Mouse (Mus musculus) gastrocnemius, postnatal 36 days (tissue): ENCODE measurements at regions not wholly inside any gene's neighbourhood (a gene's known extent, or its start where the extent isn't known, plus 50 kb on each side); places are given as distances from the start of the nearest gene placed in this dataset.

Experiments
- DNase-seq, 2 experiments: peaks; one replicate each; pipeline ENCODE4 v3.0.0; 2022
- intact Hi-C: fragments of 180-260 bp; cut with DNase I; formaldehyde crosslinking; loops from one replicate; pipeline ENCODE4 v1.15.1; 2025

DNA sequence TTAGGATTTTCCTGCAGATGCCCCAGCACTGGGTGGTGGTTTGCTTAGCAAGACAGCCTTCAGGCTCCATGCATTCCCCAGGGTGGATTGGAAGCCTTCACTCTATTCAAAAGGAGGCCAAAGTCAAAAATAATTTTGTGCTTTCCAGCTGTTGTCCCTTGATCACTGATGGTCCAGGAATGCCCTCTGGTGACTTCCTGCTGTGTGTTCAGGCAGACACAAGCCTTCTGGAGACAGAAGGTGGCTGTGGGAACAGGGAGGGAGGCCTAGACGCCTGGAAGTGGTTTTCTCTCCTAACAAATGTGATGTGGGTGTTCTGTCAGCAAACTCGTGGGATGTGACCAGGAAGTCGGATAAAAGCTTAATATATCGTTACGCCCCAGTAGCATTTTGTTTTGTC, 81.3 kb downstream of the Atp6ap1l start:
- intact Hi-C loops = no loop called here

DNA sequence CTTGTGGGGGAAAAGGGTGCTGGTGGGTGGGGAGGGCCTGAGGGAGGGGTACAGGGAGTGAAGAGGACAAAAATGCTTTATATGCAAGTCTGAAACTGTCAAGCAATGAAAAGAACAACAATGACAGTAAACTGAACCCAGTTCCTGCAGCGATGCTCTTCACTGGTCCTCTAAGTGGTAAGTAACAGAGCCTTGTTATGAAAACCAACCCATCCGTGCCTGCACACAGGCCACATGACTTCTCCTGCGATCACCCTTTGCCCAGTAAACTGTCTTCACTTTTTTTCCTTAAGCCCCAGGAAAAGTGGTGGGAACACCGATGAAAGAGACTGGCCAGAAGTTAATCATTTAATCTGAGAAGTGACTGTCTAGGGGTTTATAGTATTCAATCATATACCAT, 83.3 kb downstream of the Atp6ap1l start:
- DNase-seq = no peak
- intact Hi-C loops = no loop called here

More for the DNA sequence above, 81.3 kb downstream of the Atp6ap1l start:
- DNase-seq = no peak

DNA sequence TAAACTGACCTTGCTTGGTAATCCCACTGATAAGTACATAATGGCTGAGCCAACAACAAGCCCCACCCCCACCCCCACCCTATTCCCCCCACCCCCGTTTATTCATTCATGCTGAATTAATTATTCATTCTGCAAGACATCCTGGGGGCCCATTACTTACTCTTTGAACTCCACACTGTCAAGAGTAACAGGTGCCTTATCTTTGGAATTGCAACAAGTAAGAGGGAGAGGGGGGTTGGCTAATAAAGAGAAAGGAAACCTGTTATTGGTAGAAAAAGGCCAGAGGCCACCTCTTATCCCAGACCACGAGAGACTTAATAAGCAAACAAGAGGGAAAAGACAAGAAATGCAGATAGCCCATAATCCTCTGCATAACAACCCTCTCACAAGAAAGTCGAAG, 84.7 kb downstream of the Atp6ap1l start:
- DNase-seq = no peak
- intact Hi-C loops = no loop called here

DNA sequence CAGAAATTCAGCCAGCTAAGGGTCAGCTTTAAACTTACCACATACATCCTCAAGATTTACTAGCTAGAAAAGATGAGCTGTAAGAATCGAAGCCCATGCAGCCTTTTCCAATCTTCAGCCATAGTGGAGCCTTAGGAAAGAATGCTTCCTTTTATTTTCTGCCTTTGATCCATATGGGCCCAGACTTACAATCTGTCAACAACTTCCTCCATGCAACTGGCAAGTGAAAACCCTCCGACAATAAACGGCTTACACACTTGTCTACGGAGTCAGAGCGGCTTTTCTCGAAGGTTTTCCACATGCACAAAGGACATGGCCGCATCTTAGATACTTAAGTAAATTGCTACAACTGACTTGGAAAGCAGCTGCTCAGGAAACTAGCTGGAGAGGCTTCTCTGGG, 85.2 kb downstream of the Atp6ap1l start:
- intact Hi-C loops = no loop called here
- no peak for DNase-seq

DNA sequence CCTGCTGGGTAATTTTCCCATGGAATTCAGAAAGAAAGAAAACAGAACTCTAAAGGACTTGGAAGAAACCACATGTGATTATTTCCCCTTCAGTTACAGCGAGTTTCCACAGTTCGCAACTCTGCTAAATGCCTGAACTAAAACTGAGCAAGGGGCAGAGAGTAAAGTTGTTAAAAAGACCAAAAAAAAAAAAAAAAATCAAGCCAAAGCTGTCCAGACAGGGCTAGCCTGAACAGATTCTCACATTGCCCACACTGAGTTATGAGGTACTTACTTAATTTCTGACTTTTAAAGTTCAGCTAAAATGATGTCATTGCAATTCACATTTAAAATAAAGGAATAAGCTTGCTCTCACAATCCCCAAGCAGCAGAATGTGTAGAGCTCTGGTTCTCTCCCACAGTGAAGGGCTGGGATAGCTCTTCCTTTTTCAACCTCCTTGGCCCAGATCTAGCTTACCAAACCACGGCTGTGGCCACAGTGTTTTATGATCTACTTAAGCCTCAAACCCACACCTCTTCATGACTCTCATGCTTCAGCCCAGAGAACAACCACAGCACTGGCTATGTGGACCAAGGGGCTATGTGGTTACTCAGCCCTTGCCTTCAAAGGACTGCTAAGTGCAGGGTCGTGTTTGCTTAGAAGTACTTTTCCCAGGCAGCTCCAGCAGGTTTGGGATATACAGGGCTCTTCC, 90.8 kb downstream of the Atp6ap1l start:
- intact Hi-C loops = no loop called here
- DNase-seq = no peak

DNA sequence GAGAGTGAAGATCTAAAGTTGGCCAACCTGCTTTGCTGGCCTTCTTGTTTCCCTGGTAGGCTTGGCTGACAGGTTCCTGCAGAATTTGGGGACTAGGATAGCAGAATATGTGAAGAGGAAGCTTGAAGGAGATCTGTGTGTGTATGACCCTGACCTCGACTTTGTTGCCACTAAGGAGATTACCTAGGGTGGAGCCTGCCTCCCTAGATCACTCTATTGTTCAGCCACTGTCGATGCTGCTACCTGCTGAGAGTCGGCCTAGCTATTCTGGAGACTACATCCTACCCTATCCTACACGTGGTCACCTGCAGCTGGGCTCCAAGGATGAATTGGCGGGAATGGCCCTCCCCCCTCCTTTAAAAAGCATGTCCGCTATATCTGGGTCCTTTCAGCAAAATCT, 95.1 kb downstream of the Atp6ap1l start:
- no peak for DNase-seq
- intact Hi-C loops = no loop called here

DNA sequence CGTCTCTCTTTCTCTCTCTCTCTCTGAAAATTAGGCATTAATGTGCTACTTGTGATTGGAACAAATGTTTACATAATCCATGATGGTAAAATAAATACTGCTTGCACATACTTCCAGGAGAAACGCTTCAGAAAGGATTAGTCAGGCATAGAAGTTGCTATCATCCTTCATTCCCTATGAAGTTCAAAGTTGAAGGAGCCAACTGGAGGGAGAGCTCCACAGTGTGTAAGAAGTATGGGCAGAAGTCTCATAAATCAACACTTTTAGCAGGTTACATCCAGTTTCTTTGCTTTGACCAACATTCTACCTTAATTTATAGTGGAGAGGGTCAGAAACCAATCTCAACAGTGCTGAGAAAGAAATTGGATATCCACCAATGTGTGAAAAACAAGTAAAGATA, 105.5 kb downstream of the Atp6ap1l start:
- no peak for DNase-seq
- intact Hi-C loops = no loop called here

DNA sequence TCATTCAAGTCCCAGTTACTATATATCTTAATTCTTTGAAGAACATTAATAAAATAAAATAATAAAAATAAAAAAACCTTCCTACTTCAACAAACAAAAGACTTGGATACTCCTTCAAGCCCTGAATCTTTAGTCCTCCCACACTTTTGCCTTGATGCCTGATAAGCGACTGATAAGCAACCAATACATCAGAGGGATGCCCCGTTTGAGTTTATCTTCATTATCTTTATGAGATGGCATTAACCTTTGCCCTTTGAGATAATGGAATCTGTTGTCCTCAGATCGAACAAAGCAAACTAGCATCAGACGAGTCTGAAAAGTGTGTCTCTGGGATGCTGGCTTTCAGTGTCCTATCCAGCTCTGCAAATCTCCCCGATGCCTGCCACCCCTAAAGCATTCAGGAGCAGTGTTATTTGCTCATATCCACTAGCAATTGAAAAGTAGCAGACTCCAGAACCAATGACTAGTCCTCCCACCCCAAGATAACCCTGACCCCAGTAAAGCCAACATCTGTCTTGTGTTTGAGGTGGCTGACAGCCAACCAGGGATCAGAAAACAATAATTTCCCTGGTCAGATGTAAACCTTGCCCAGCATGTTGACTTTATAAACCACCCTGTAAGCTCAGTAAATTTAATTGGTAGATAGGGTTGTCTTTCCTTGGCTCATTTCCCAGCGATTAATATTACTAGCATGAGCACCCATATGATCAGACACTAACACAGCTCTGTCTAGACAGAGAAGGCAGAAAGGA, 106.2 kb downstream of the Atp6ap1l start:
- DNase-seq = no peak
- intact Hi-C loops = no loop called here

DNA sequence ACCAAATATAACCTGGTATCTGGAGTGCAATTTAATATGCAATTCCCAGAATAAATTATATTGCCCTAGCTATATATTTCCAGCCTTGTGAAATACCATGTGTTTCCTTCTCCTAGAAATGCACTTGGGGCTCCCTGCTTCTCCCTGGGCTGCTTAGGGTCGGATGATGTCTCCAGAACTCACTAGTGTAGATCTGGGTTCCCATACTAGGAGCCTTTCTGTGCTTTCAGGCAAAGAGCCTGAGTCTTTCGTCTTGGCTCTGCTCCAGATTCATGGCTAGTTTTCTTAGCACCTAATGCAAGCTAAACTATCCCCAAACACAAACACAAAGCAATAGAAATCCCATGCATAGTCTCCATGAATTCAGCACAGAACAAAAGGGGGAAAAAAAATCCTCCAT, 106.8 kb downstream of the Atp6ap1l start:
- no peak for DNase-seq

DNA sequence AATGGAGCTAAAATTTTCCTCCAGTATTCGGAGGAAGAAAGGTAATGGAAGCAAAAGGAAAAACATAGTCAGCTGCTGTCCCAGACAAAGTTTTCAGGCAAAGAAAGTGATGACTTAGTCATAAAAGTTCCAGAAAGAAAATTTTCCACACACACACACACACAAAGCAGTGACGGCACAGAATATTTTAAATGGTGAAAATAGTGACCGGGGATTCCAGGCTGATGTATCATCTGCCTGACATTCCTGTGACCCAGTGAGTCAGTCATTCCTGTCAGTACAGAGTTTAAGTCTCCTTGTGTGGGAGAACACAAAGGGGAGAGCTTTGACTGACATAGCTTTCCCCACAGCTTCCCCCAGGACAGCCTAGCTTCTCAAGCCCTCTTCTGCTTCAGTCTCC, 107.9 kb downstream of the Atp6ap1l start:
- intact Hi-C loops = no loop called here
- no peak for DNase-seq

More for the DNA sequence above, 106.8 kb downstream of the Atp6ap1l start:
- intact Hi-C loops = no loop called here

DNA sequence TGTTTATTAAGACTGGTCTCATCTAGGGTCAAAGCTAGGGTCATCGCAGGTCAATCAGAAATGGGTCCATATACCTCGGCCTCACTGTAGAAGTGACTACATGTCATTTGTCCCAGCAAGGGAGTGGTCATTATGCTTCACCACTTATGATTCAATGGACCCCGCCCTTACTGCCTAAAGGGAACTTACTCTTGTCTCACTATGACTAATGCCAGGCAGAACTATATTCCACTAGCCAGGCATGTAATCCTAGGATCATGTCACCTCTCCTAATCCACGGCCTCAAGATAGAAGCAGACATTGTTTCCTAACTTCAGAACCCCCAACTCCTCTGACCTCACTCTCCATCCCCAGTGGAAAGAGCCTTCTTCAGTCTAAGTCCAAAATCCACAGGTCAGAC, 108.3 kb downstream of the Atp6ap1l start:
- DNase-seq = no peak
- intact Hi-C loops = no loop called here

DNA sequence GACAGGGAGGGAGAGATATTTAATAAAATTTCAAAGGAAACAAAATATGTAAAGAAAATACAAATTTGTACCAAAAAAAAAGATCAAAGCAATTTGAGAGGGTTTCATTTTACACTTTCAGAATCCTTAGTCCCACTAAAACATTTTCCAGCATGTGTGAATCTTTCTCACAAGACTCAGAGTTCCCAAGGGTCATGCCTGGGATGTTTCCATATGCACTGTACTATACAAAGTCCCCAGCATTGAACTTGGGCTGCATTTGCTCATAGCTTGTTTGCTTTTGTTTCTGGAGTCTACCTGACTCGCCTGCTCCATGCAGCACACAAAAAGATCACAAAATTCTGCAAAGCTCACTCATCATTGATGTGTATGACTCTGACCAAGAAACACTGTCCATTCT, 122.7 kb downstream of the Atp6ap1l start:
- intact Hi-C loops = no loop called here

DNA sequence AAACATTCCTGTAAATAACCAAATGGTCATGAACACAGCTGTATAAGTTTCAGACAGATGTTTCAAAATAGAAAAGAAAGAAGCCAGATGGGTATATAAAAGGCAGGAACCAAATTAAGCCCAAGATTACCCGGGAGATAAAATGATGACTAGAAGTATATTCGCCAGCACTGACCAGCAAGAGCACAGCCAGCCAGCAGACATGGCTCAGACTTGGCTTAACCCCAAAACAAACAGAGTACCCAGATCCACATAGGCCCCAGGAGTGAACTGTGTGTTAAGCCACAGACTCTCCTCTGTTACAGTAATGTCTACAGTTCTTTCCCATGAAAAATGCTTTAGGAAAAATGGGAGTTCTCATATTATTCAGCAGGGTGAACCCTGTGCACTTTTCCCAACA, 123.2 kb downstream of the Atp6ap1l start:
- DNase-seq = no peak
- intact Hi-C loops = no loop called here

More for the DNA sequence above, 122.7 kb downstream of the Atp6ap1l start:
- DNase-seq = no peak

DNA sequence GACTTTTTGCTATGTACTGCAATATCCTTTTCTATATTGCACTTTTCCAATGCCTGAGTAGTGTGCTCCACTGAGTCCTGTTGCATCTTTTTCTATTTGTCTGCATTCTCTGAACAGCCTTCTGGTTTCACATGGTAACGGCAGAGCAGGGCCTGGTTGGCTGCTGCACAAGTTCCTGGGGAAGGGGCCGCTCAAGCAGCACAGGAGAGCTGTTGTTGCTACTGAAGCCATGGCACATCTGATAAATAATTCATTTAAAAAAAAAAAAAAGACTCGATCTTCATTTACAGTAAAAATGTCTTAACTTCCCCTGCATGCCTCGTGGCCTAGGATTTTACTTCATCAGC, 127.2 kb downstream of the Atp6ap1l start:
- intact Hi-C loops = no loop called here
- DNase-seq = no peak

DNA sequence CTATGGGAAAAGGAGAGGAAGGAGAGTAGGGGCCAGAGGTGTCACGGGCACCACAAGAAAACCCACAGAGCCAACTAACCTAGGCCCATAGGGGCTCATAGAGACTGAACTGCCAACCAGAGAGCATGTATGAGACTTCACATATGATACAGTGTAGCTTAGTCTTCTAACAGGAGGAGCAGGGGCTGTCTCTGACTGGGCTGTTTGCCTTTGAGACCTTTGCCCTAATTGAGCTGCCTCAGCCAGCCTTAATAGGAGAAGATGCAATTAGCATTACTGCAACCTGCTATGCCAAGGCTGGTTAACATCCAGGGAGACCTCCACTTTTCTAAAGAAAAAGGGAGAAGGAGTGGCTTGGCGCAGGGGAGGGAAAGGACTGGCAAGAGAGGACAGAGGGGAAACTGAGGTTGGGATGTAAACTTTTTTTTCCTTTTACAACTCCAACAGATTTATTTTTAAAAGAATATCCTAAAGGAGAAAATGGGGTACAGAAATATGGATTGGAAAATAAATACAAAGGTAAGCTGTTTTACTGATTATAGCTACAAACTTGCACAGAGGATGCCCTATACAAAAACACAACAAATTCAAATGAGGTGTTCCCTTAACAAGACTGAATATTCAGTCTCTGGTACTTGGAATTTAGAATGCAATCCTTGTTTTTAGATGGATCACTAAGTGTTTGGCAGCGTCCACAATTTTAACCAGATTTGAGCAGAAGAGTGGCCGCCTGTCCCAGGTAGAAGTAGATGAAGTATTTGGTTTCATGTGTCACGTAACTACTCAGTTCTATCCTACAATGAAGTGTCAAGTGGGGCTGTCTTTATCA, 127.8 kb downstream of the Atp6ap1l start:
- DNase-seq = no peak
- intact Hi-C loops = no loop called here

DNA sequence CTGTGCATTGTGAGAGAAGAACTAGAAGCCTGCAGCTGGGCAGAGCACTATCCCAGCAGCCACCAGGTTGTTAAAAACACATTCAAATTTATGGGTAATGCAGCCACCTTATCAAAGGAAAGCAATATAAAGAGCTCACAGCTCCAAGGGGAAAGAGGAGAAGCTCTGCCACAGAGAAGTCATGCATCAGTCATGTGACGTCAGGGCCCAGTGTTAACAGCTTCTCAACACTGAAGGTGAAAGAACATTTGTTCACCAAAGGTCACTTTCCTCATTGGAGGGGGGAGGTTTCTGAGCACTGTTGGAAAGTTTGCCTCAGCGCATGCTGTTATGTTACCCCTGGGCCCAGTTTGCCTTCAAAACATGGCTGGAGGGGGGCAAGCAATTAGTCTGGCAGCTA, 143.0 kb downstream of the Atp6ap1l start:
- intact Hi-C loops = no loop called here
- DNase-seq = no peak

DNA sequence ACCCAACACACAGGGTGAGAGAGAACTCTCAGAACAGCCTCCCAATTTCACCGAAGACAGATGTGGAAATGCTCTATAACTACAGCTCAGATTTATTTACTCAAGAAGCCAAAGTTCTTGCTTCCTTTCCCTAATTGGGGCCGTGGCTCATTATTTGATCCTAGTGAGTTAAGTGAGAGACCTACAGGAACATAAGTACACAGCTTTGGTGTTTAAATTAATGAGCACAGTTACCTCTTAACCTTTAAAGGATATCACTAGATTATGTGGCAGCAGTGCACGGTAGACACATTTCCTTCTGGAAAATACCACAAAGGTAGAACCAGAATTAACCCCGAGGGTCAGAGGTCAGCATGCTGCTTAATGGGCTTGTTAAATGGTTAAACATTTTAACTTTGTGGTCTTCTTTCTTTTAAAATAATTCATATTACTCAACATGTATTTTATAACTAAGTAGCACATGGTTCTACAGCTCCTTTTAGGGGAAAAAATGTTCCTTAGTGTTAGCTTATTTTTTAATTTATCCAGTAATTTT, 144.6 kb downstream of the Atp6ap1l start:
- intact Hi-C loops = no loop called here
- DNase-seq = no peak

DNA sequence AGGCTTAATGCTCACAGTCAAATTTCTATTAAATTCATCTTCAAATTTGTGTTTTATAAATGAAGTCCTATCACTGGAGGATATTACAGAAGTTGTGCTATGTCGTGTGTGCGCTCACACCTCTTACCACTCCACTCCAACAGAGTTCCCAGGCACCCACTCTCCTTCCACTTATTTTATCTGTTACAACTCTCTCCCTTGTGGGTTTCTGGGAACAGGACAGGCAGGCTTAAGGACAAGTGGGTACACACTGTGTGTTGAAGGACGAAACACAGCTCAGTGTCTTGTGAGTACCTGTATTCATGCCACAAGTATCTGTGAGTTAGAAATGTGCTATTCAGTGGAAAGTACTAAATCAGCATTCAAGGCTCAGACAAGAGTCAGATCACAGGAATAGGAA, 150.7 kb downstream of the Atp6ap1l start:
- intact Hi-C loops = no loop called here
- no peak for DNase-seq

DNA sequence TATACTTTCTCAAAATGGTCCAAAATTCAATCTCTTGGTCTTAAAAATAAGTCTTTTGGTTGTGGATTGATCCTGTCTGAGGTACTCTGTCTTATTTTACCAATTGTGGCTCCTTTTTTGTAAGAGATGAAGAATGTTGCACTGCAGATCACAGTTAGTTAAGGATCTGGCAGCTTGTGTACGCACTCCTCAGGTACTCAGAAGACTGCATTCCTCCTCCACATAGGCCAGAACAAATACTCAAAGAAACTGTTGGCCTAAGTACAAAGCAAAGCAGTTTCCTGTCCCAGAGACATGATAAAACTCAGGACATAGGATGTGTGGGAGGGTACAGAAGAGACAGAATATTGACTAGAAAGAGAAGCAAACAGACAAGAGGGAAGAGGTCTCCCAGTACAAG, 155.4 kb downstream of the Atp6ap1l start:
- intact Hi-C loops = no loop called here
- DNase-seq = no peak

DNA sequence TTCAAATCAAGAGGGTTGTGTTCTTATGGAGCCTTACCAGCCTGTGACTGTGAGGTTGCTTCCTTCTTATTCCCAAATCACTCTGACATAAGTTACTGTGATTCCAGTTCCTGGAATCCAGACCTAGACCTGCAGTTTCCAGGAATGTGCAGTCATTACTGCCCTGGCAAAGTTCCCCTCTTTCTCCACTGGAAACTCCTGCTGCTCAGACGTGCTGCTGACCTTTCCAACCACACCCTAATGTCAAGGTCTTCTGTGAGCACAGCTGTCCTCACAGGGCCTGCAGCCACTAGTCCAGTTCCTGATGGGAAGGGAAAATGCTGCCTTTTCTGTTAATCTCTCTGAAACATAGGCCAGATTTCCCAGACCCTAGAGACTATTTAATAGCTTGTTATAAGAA, 160.1 kb downstream of the Atp6ap1l start:
- intact Hi-C loops = no loop called here
- no peak for DNase-seq

DNA sequence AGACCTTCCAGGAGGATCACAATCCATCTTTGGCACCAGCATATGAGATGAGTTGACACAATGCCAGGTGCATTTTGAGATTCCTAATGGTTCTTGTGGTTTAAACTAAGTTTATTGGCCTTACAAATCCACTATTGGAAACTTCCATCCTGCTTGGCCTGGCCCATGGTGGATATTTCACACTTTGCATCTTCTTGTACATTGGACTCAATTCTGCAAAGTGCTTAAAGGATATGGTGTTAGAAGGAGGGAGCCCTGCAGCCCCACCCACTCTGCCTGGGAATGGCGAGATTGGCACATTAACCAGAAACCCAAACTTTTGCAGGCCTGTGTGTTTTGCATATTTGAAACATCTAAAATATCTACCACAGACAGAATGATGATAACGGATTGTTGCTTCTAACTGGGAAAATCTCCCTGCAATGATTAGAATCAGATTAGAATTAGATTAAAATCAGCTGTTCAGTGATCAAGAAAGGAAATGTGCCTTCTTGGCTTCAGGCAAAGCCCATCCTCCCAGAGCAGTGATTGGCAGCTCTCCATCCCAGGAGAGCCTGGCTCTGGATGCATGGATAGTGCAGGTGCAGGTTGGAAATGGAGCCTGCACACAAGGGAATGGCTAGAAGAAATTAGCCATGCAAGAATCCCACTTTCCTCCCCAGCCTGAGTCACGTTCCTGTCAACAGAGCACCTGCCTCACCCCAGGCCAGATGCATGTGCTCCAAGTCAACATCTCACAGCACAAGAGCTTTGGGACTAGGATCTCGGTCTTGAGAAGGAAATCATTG, 162.3 kb downstream of the Atp6ap1l start:
- no peak for DNase-seq
- intact Hi-C loops = no loop called here
